Mouse (Mus musculus) heart, adult 2 months (tissue): ENCODE data around the gene Mael. TPM values are rescaled to one million over a fixed set of nuclear protein-coding genes. Genes with fewer than 3 reads are reported as not detected.

ENCODE experiments used
- DNase-seq, 2 experiments: peaks; one replicate each; pipeline ENCODE4 v3.0.0; 2021
- H3K27ac ChIP-seq: fragments of 200-600 bp; 2 replicates; pipeline ENCODE4 v1.8.1; 2022
- H3K27me3 ChIP-seq: fragments of 200-500 bp; 2 replicates; pipeline ENCODE4 v1.6.1; 2012; ENCODE audit warnings: mild to moderate bottlenecking, low read length, inconsistent platforms, mixed read lengths; ENCODE audit not compliant: control insufficient read depth, insufficient read depth
- H3K36me3 ChIP-seq: fragments of 200-500 bp; 2 replicates; pipeline ENCODE4 v1.6.1; 2012; ENCODE audit warnings: low read length, inconsistent platforms; ENCODE audit not compliant: control insufficient read depth, insufficient read depth
- H3K4me1 ChIP-seq: fragments of 200-500 bp; 2 replicates; pipeline ENCODE4 v1.6.1; 2011; ENCODE audit warnings: low read length; ENCODE audit not compliant: control insufficient read depth, insufficient read depth
- H3K4me3 ChIP-seq: fragments of 200-600 bp; 2 replicates; pipeline ENCODE4 v1.8.1; 2022
- H3K79me2 ChIP-seq: fragments of 200-500 bp; replicated peaks from 2 replicates; pipeline ENCODE4 v1.6.1; 2012; ENCODE audit warnings: mild to moderate bottlenecking, inconsistent platforms, low read length, moderate library complexity, mixed read lengths; ENCODE audit not compliant: control insufficient read depth, insufficient read depth
- H3K9ac ChIP-seq: fragments of 200-500 bp; 2 replicates; pipeline ENCODE4 v1.6.1; 2012; ENCODE audit warnings: low read depth, mild to moderate bottlenecking, control low read depth, inconsistent platforms, low read length, mixed read lengths
- CTCF ChIP-seq: fragments of 200-600 bp; IDR thresholded peaks from 2 replicates; pipeline ENCODE4 v1.8.1; 2022; ENCODE audit warnings: antibody characterized with exemption, mild to moderate bottlenecking, moderate library complexity
- EP300 ChIP-seq: fragments of 200-500 bp; IDR thresholded peaks from 2 replicates; pipeline ENCODE4 v1.6.1; 2011; ENCODE audit warnings: low read depth, low read length, control low read depth; ENCODE audit not compliant: insufficient read depth
- POLR2A ChIP-seq: fragments of 200-500 bp; IDR thresholded peaks from 2 replicates; pipeline ENCODE4 v1.6.1; 2011; ENCODE audit warnings: mild to moderate bottlenecking, low read depth, low read length, control low read depth; ENCODE audit not compliant: insufficient read depth
- WGBS: fragments of 180-500 bp; shearing (Covaris S2); methylation state at CpG from one replicate; pipeline ENCODE4 v1.1.7; 2018; 5-methylcytosine and 5-hydroxymethylcytosine counted together
- intact Hi-C: fragments of 180-260 bp; cut with DNase I; formaldehyde crosslinking; loops from one replicate; pipeline ENCODE4 v1.15.1; 2025
- polyA plus RNA-seq: library from polyadenylated mRNA; depleted of rRNA; stranded (reverse); fragments of >200 nt; gene quantifications from 2 replicates; pipeline ENCODE4 v1.2.3, GENCODE M21; 2012
- total RNA-seq, 2 experiments: library from RNA; stranded (reverse); gene quantifications; 2 replicates each; pipeline ENCODE4 v1.2.3; 2021

The Mael gene
- total and polyA plus RNA-seq, 3 experiments: 0.18 TPM; not detected in 2

- intact Hi-C loops: no loop called here
- no peak overlapping the region for H3K4me3 ChIP-seq
- WGBS: 86% methylated on average over 4 of the region's 4 CpGs
- H3K79me2 ChIP-seq: no peaks in the 10 kb centered on the region
- no peak overlapping the region for H3K27ac ChIP-seq
- H3K27me3 ChIP-seq: no peaks in the 10 kb centered on the region
- no peak overlapping the region for H3K9ac ChIP-seq
- H3K4me1 ChIP-seq: no peaks in the 10 kb centered on the region
- no peak for DNase-seq
- no peaks in the 10 kb centered on the region for H3K36me3 ChIP-seq
- TF ChIP-seq EP300: no peak
- TF ChIP-seq CTCF: no peak
- no peak for TF ChIP-seq POLR2A
These were observed 48.7 kb downstream of the Mael start for GRCm38 (mm10) chr1:166189821-166190220.

GRCm38 (mm10) chr1:166185357-166185756, 53.2 kb downstream of the Mael start:
- WGBS: 65% methylated on average over 5 of the region's 5 CpGs
- no peak for DNase-seq
- intact Hi-C loops: no loop called here

DNA sequence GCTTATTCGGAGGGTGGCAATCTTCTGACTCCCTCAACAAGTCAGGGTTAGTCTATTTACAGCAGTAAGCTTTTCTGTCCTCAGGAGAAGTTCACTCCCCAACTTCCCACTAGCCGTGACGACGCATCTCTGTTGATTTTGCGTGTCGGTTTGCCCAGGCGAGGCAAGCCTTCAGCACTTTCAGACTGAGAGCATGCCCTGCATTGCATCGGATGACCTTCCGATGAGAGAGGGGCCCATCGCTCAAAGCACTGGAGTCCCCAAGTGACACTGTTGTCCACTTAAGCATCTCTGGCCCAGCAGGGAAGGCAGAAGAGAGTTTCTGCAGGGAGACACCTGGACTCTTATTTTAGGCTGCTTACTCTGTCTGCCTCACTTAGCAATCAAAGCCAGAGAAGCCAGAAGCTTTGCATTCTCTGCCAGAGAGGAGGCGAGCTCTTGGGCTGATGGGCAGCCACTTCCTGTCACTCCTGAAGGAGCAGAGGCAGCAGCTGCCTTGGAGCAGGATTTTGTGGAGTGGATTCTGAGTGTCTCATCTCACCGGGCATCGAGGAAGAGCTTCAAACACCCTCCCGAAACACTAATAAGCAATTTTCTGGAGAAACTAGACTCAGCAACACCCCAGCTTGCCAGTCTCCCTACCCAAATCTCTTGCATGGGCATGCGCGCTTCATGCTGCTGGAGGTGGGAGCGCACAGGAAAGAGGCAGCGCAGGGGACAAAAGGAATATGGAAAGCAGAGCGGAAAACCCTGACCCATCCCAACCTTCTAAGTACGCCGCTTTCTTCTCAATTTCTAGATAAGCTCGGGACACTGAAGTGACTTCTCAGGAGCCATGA, 53.9 kb downstream of the Mael start:
- Histone ChIP-seq H3K4me1 (no peaks in the 10 kb centered on the region; the same call in 1 of the 2 replicates), H3K9ac (no peak overlapping the region), H3K27me3 (no peaks in the 10 kb centered on the region), H3K4me3 (no peak overlapping the region), H3K79me2 (no peaks in the 10 kb centered on the region), H3K27ac (no peak overlapping the region), H3K36me3 (no peaks in the 10 kb centered on the region)
- WGBS: 65% methylated on average over 22 of the region's 22 CpGs
- DNase-seq: no peak
- TF ChIP-seq CTCF: no peak
- TF ChIP-seq EP300: no peak
- TF ChIP-seq POLR2A: no peak
- intact Hi-C loops: no loop called here

More at GRCm38 (mm10) chr1:166185357-166185756, 53.2 kb downstream of the Mael start:
- H3K9ac ChIP-seq: no peak overlapping the region
- no peak for TF ChIP-seq EP300
- TF ChIP-seq CTCF: no peak
- no peak for TF ChIP-seq POLR2A
- no peaks in the 10 kb centered on the region; the same call in 1 of the 2 replicates for H3K4me1 ChIP-seq
- no peaks in the 10 kb centered on the region for H3K27me3 ChIP-seq
- no peaks in the 10 kb centered on the region for H3K36me3 ChIP-seq
- H3K79me2 ChIP-seq: no peaks in the 10 kb centered on the region
- H3K4me3 ChIP-seq: no peak overlapping the region
- H3K27ac ChIP-seq: no peak overlapping the region

GRCm38 (mm10) chr1:166182952-166183627, 55.5 kb downstream of the Mael start:
- 28% methylated on average over 10 of the region's 10 CpGs for WGBS
- H3K9ac ChIP-seq: no peak overlapping the region
- TF ChIP-seq CTCF (no peak), EP300 (no peak), POLR2A (no peak)
- H3K4me1 ChIP-seq: no peaks in the 10 kb centered on the region; the same call in 1 of the 2 replicates
- H3K79me2 ChIP-seq: no peaks in the 10 kb centered on the region
- intact Hi-C loops: no loop called here
- no peaks in the 10 kb centered on the region for H3K27me3 ChIP-seq
- H3K36me3 ChIP-seq: no peaks in the 10 kb centered on the region
- no peak overlapping the region for H3K4me3 ChIP-seq
- H3K27ac ChIP-seq: no peak overlapping the region
- DNase-seq: peak in 1 of 2 experiments; percentile 12

DNA sequence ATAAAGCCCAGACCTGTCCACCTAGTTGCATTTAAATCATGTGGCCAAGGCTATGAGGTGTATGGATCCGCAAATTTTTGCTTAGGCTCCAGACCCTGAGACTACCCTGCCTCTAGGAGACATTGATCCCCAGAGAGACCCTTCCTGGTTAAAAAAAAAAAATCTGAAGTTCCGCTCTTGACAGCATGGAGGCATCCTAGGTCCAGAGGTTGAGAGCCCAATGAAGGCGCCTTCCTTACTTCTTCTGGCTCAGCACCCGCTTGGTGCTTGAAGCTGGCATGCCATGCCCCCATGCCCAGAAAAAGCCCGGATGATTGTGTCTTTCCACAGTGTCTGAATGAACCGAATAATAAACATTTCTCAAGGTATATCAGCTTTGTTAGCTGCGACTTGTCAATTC, 57.0 kb downstream of the Mael start:
- DNase-seq: no peak
- intact Hi-C loops: no loop called here
- no peaks in the 10 kb centered on the region for H3K27me3 ChIP-seq

GRCm38 (mm10) chr1:166173621-166174020, 64.9 kb downstream of the Mael start:
- Histone ChIP-seq H3K4me1 (no peaks in the 10 kb centered on the region), H3K79me2 (no peaks in the 10 kb centered on the region), H3K4me3 (no peak overlapping the region), H3K27me3 (no peaks in the 10 kb centered on the region), H3K27ac (no peak overlapping the region), H3K9ac (no peak overlapping the region), H3K36me3 (no peaks in the 10 kb centered on the region)
- TF ChIP-seq EP300: no peak
- no peak for TF ChIP-seq POLR2A
- TF ChIP-seq CTCF: no peak
- 71% methylated on average over 9 of the region's 9 CpGs for WGBS
- DNase-seq: no peak
- intact Hi-C loops: no loop called here

More for the DNA sequence above, 57.0 kb downstream of the Mael start:
- Histone ChIP-seq H3K36me3 (no peaks in the 10 kb centered on the region), H3K4me1 (no peaks in the 10 kb centered on the region; the same call in 1 of the 2 replicates), H3K27ac (no peak overlapping the region), H3K79me2 (no peaks in the 10 kb centered on the region), H3K9ac (no peak overlapping the region), H3K4me3 (no peak overlapping the region)
- TF ChIP-seq POLR2A (no peak), CTCF (no peak), EP300 (no peak)
- WGBS: 90% methylated on average over 7 of the region's 7 CpGs
